Mouse (Mus musculus) Patski (cell line): ENCODE measurements around the gene Per1. TPM values are rescaled to one million over a fixed set of nuclear protein-coding genes. Genes with fewer than 3 reads are reported as not detected.

Experiments
- ATAC-seq: fragments of 100-300 bp; one replicate; pipeline ENCODE4 v1.8.0; 2021
- CTCF ChIA-PET: fragments of 350-600 bp; sonication (Branson Sonifier 250); formaldehyde crosslinking; loops from one replicate; lab custom pipeline; 2022; ENCODE audit warnings: inconsistent platforms; lab: Charles Lee
- POLR2A ChIA-PET: fragments of 350-600 bp; sonication (Branson Sonifier 250); formaldehyde crosslinking; loops from one replicate; lab custom pipeline; 2022; ENCODE audit warnings: antibody characterized with exemption, inconsistent platforms; lab: Charles Lee
- DNase-seq: peaks from one replicate; pipeline ENCODE4 v3.0.0-alpha.2; 2011; ENCODE audit warnings: low read depth, low spot score
- H3K27me3 ChIP-seq: fragments of 371-371 bp; one replicate; pipeline ENCODE4 v1.5.1; 2021
- CTCF ChIP-seq: fragments of 100-300 bp; IDR thresholded peaks from one replicate; pipeline ENCODE4 v1.5.1; 2021
- in situ Hi-C: fragments of 300-500 bp; cut with MboI; formaldehyde crosslinking; loops from 3 replicates; pipeline ENCODE4 v1.11.1; 2018; ENCODE audit warnings: low pct_unique_long_range_greater_than_20kb, mixed read lengths
- polyA plus RNA-seq: library from polyadenylated mRNA; unstranded; gene quantifications from one replicate; pipeline ENCODE4 v1.2.3, GENCODE M21; 2021

Gene Per1
- polyA plus RNA-seq, 1 experiment from 2014 or later: 10.8 TPM

DNA sequence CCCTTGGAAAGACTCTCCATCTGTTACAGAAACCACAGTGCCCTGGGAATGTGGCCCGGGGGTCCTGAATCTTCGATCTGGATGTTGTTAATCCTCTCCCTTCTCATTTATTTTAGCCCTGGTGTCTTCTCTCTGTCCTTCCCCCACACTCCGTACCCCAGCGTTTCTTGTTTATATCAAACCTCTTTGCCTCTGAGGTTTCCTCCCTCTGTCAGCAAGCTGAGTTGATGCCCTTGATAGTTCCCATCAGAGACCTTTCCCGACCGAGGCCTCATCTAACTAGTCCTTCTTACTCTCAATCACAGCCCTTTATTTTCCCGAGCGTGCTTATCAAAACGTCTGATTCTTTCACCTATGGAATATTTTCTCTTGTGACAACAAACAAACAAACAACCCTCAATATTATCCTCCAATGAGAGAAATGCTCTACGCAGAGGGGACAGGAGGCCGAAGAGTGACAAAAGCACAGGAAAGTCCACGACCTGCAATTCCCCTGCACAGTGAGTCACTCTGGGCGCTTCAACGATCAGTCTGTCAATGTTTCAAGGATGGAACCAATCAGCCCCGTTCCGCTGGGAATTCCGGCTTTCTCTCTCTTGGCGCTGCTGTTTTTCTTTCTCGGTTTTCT, 36.2 kb upstream of the Per1 start:
- TF ChIP-seq CTCF: no peak
- ATAC-seq (peak; percentile 8), DNase-seq (no peak)
- ChIA-PET CTCF (interaction anchor here (0.9 to 1.8 kb wide), 6 partner anchors 8 to 55 kb away, joined by 3 to 5 read pairs (median 4); no protein-coding TSS in a partner anchor), POLR2A (interaction anchor here (1.4 to 2.3 kb wide), 5 partner anchors 8 to 20 kb away, joined by 4 to 13 read pairs (median 8); partner anchors contain the start of gene Aurkb)
- in situ Hi-C loops: no loop called here
- no peaks in the 10 kb centered on the region for H3K27me3 ChIP-seq

DNA sequence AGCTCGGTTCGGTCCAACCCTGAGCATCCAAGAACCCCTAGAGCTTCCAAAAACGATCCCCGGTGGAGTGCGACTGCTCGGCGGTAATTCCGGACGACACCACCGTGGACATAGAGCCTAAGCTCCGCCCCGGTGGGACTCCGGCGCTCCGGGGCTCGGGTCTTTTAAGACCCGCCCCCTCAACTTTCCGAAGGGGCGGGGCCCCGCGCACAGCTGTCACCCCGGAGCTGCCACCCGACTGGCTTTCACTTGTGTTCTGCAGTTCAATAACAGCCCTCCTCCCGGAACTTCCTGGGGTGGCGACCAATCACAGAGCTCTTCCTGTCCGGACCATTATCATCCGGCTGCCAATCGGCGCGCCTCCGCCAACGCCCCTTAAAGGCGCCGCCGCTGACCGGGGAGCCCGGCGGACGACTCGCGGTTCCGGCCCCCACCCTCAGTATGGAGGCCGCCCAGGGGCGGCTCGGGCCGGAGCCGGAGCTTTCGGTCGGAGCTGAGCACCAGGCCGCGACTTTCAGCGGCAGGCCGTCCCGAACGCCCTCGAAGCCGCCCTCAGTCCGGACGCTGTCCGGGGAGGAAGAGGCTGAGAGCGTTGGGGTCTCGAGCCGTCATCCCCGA, 35.6 kb upstream of the Per1 start, which contains the start of gene Borcs6:
TSS of gene Borcs6 (plus strand) at position 361 of the 618 bp plus-strand sequence.
- in situ Hi-C loops: no loop called here
- TF ChIP-seq CTCF: no peak
- ChIA-PET POLR2A (interaction anchor here (0.7 to 2.3 kb wide), 8 partner anchors 9 to 65 kb away, joined by 3 to 13 read pairs (median 5); partner anchors contain the start of gene Aurkb), CTCF (interaction anchor here (0.9 to 1.8 kb wide), 5 partner anchors 9 to 54 kb away, joined by 3 to 5 read pairs (median 4); no protein-coding TSS in a partner anchor)
- DNase-seq (no peak), ATAC-seq (peak; percentile 86)
- no peaks in the 10 kb centered on the region for H3K27me3 ChIP-seq

DNA sequence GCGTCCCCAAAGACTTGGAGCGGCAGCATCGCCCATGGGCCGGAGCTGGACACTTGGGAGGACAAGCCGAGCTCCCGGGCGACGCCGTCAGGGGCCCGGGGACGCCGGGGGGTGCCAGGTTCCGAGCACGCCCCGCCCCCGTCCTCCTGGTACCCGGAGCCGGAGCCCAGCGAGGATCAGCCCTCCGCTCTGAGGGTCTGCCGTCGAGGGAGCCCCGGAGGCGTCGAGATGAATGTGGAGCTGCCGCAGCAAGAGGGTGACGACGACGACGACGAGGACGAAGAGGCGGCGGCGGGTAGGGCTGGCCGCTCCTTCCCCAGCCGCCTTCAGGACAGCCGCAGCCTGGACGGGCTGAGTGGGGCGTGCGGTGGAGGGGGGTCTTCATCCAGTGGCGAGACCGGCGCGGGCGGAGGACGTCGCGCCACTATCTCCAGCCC, 35.0 kb upstream of the Per1 start:
- POLR2A ChIA-PET: interaction anchor here (0.7 to 2.3 kb wide), 8 partner anchors 9 to 64 kb away, joined by 3 to 13 read pairs (median 5); partner anchors contain the start of gene Aurkb
- DNase-seq (no peak), ATAC-seq (no peak)
- TF ChIP-seq CTCF: no peak
- H3K27me3 ChIP-seq: no peaks in the 10 kb centered on the region
- CTCF ChIA-PET: interaction anchor here (1.1 to 1.8 kb wide), 5 partner anchors 9 to 63 kb away, joined by 4 to 5 read pairs (median 4); partner anchors contain the start of gene 9130213A22Rik
- in situ Hi-C loops: loop anchor here (10.0 kb wide), 1 partner anchor 185 kb away; no protein-coding TSS in a partner anchor

DNA sequence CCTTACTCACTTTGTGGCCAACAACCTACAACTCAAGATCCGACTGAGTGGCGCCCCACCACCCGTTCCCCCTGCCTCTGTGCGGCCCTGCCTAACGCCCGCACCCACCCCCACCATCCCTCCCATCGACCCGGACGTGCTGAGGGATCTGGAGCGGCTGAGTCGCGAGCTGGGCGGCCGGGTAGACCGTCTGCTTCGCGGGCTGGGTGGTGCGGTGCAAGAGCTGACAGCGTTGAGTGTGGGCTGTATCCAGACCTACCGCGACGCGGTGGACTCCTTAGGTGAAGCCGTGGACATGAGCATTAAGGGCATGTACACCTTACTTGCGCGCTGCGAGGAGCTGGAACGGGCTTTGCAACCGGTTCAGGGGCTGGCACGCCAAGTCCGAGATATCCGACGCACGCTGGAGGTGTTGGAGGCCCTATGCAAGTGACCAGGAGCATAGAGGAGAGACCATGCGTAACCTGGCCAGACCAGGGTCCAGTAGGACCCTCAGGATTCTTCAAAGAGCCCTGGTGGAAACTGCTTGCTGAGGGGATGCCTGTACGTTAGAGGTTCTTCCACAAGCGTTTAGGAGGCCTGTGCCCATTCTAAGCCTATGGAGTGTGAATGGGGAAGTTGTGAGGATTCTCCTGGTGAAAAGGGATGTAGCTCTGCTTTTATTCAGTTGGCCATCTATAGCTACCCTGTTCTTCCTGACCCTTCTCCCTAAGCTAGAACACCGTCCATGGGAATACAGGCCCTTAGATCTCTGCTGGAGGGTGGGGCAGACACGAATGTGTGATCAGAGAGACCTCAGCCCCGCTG, 34.4 kb upstream of the Per1 start:
- no peak for ATAC-seq
- CTCF ChIA-PET: interaction anchor here (0.7 to 1.8 kb wide), 7 partner anchors 20 to 62 kb away, joined by 3 to 5 read pairs (median 4); partner anchors contain the start of gene 9130213A22Rik
- H3K27me3 ChIP-seq: no peaks in the 10 kb centered on the region
- DNase-seq: no peak
- in situ Hi-C loops: loop anchor here (10.0 kb wide), 1 partner anchor 184 kb away; no protein-coding TSS in a partner anchor
- POLR2A ChIA-PET: interaction anchor here (1.2 to 2.3 kb wide), 6 partner anchors 10 to 37 kb away, joined by 3 to 13 read pairs (median 5); no protein-coding TSS in a partner anchor
- TF ChIP-seq CTCF: no peak

DNA sequence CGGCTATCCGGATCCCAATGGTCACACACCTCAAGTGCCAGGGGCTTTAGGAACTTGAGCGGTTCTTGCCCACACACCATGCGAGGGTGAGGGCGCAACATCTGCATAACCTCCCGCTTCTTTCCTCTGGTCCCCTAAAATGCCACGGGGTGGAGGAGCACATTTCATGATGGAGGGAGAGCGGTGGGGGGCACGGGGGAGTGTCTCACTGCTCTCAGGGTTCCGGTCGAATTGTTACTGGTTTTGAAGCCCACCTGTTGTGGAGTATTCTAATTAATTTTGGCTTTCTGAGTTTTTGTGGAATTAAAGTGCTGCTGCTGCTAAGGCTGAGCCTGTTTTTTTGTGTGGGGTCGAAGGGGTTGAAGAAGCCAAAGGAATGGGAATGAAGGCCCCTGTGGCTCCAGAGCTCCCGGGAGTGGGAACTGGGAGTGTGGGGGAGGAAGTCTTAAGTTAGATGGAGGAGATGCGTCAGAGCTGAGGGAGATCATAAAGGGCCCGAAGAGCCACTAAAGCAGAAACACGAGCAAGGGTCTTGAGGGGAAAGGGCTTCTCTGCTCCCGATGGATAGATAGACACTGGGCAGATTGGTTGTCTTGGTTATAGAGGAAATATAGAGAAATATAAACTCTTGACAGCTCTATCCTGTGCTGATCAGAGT, 33.6 kb upstream of the Per1 start:
- ATAC-seq: no peak
- TF ChIP-seq CTCF: no peak
- ChIA-PET POLR2A (interaction anchor here (0.8 kb wide), 1 partner anchor 11 kb away, joined by 4 read pairs; no protein-coding TSS in a partner anchor), CTCF (interaction anchor here (0.7 to 6.7 kb wide), 7 partner anchors 17 to 62 kb away, joined by 3 to 78 read pairs (median 4); partner anchors contain the start of genes 9130213A22Rik, Aloxe3 and Hes7)
- in situ Hi-C loops: loop anchor here (10.0 kb wide), 1 partner anchor 183 kb away; no protein-coding TSS in a partner anchor
- H3K27me3 ChIP-seq: no peaks in the 10 kb centered on the region
- no peak for DNase-seq

DNA sequence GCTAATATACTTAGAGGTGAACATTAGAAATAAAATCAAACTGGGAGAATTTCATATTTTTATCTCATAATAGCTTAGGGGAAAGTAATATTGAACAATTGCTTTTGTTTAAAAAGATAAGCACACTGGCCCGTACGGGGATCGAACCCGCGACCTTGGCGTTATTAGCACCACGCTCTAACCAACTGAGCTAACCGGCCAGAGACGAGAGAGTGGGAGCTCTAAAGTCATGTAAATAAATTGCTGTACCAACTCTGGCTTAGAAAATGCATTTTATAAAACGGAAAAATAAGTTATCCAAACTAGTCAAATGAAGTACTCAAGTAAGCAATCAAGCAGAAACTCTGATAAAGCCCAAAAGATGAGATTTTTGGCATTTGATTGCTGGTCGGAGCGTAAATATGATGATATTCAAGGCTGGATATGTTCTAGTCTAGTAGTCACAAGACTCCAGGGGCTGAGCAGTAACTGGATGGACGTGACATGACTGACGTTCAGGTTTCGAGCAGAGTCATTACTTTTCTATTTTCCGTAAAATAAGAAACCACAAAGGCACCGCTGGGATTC, 32.7 kb upstream of the Per1 start:
- POLR2A ChIA-PET: interaction anchor here (0.7 to 2.9 kb wide), 3 partner anchors 12 to 60 kb away, joined by 3 to 20 read pairs (median 4); partner anchors contain the start of gene 9130213A22Rik
- no peaks in the 10 kb centered on the region for H3K27me3 ChIP-seq
- CTCF ChIA-PET: interaction anchor here (1.5 to 6.7 kb wide), 3 partner anchors 18 to 61 kb away, joined by 4 to 78 read pairs (median 4); partner anchors contain the start of genes 9130213A22Rik, Aloxe3 and Hes7
- DNase-seq (no peak), ATAC-seq (no peak)
- in situ Hi-C loops: loop anchor here (10.0 kb wide), 1 partner anchor 183 kb away; no protein-coding TSS in a partner anchor
- TF ChIP-seq CTCF: no peak

DNA sequence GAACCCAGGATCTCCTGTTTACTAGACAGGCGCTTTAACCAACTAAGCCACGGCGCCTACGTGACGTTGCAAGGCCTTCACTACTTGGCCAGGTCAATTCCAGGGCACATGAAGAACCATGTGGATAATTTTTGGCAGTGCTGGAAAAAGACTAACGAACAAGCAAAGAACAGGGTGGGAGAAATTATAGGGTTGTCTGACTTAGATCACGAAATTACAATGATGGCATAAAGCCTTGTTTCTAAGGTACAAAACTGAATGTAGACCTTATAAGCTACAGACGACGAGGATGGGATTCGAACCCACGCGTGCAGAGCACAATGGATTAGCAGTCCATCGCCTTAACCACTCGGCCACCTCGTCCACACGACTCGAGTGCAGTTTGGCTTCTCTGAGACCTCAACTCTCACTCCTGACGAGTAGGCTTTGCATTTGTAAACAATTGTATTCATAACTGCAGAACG, 32.2 kb upstream of the Per1 start:
- POLR2A ChIA-PET: interaction anchor here (0.8 to 2.9 kb wide), 3 partner anchors 31 to 60 kb away, joined by 3 to 20 read pairs (median 7); partner anchors contain the start of gene 9130213A22Rik
- no peaks in the 10 kb centered on the region for H3K27me3 ChIP-seq
- ATAC-seq (no peak), DNase-seq (no peak)
- in situ Hi-C loops: loop anchor here (10.0 kb wide), 1 partner anchor 182 kb away; no protein-coding TSS in a partner anchor
- CTCF ChIA-PET: interaction anchor here (1.3 to 6.7 kb wide), 6 partner anchors 19 to 60 kb away, joined by 3 to 78 read pairs (median 7); partner anchors contain the start of genes 9130213A22Rik, Aloxe3 and Hes7
- TF ChIP-seq CTCF: no peak
